Mouse (Mus musculus): ENCODE results near the gene Slc7a7. TPM values are rescaled to one million over a fixed set of nuclear protein-coding genes. Genes with fewer than 3 reads are reported as not detected.

Slc7a7 gene
- total and polyA plus RNA-seq, 2 experiments from 2014 or later, result 3.2 to 3.4 TPM

DNA sequence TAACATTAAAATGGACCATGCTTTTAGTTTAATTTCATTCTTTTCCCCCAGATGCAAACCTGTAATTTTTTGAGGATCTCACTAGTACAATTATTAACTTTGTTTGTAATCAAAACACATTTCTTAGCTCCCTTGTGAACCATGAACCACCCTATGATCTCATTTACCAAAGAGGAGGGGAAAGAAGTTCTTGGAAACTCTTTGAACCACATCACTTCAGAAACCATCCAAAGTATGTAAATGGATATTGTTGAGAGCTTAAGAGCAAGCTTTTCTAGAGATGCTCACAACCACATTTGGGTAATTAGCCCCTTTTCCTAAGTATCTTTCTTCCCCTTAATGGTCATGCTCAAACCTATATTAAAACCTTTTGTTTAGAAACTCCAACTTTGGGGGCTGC, 23.3 kb downstream of the Slc7a7 start:
- Histone ChIP-seq H3K36me3 (ENCODE audit: insufficient read depth) (no peaks in the 10 kb centered on the region), H3K4me3 (ENCODE audit: low read depth, low read length) (no peak overlapping the region), H3K9ac (no peak overlapping the region), H3K27ac (ENCODE audit: low read depth, low read length) (no peak overlapping the region), H3K27me3 (ENCODE audit: insufficient read depth, low read length) (no peaks in the 10 kb centered on the region), H3K4me2 (ENCODE audit: low read depth) (no peak overlapping the region), H3K4me1 (ENCODE audit: insufficient read depth) (no peaks in the 10 kb centered on the region), H3K9me3 (ENCODE audit: low read length) (no peaks in the 10 kb centered on the region)
- ATAC-seq (no peak), DNase-seq (no peak)
- TF ChIP-seq CTCF (IDR thresholded peaks at IDR 0.05; ENCODE audit: low read depth), result no peak

DNA sequence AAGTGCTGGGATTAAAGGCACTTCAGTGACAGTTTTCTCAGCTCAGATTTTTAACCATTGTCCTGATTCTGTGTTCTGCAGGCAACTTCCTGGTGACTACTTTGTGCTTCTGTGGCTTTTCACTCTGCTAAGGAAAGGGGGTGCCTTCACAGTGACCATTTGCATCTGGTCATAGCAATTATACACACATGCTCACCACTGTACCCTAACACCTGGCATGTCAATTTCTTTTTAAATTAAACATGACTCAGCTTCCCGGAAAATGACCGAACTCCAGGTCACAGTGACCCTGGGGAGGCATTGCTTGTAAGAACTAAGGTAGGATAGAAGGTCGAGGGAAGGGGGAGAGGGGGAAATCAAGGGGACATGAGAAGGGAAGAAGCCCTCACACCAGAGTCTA, 23.8 kb downstream of the Slc7a7 start:
- no peak for TF ChIP-seq CTCF (IDR thresholded peaks at IDR 0.05; ENCODE audit: low read depth)
- ATAC-seq, result no peak
- 80% methylated on average over 3 of the region's 3 CpGs for WGBS

DNA sequence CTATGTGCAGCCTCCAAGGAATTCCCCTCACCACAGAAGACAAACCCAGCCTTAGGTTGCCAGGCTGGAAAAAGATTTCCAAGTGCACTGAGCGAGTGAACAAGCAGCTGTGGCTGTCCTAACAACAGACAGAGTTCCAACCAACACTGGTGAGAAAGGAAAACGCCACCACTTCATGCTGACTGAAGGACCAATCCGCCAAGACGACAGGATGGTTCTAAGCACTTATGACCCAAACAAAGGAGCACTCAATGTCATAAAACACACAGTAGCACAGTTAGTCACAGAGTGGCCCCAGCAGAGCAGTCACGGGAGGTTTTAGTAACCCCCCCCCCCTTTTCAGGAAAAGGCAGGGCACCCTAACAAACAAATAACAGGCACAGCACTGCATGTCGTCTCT, 26.7 kb downstream of the Slc7a7 start:
- Histone ChIP-seq H3K4me1 (ENCODE audit: insufficient read depth) (no peaks in the 10 kb centered on the region), H3K4me2 (ENCODE audit: low read depth) (no peak overlapping the region), H3K4me3 (ENCODE audit: low read depth, low read length) (no peak overlapping the region), H3K27ac (ENCODE audit: low read depth, low read length) (no peak overlapping the region), H3K36me3 (ENCODE audit: insufficient read depth) (no peaks in the 10 kb centered on the region), H3K9me3 (ENCODE audit: low read length) (no peaks in the 10 kb centered on the region), H3K27me3 (ENCODE audit: insufficient read depth, low read length) (no peaks in the 10 kb centered on the region), H3K9ac (no peak overlapping the region)
- 65% methylated on average over 6 of the region's 6 CpGs for WGBS
- ATAC-seq, result no peak
- TF ChIP-seq CTCF (IDR thresholded peaks at IDR 0.05; ENCODE audit: low read depth), result no peak
- no peak for DNase-seq

More for the DNA sequence above, 23.8 kb downstream of the Slc7a7 start:
- Histone ChIP-seq H3K36me3 (ENCODE audit: insufficient read depth) (no peaks in the 10 kb centered on the region), H3K9me3 (ENCODE audit: low read length) (no peaks in the 10 kb centered on the region), H3K4me1 (ENCODE audit: insufficient read depth) (no peaks in the 10 kb centered on the region), H3K9ac (no peak overlapping the region), H3K27me3 (ENCODE audit: insufficient read depth, low read length) (no peaks in the 10 kb centered on the region), H3K4me3 (ENCODE audit: low read depth, low read length) (no peak overlapping the region), H3K27ac (ENCODE audit: low read depth, low read length) (no peak overlapping the region), H3K4me2 (ENCODE audit: low read depth) (no peak overlapping the region)
- DNase-seq, result no peak

DNA sequence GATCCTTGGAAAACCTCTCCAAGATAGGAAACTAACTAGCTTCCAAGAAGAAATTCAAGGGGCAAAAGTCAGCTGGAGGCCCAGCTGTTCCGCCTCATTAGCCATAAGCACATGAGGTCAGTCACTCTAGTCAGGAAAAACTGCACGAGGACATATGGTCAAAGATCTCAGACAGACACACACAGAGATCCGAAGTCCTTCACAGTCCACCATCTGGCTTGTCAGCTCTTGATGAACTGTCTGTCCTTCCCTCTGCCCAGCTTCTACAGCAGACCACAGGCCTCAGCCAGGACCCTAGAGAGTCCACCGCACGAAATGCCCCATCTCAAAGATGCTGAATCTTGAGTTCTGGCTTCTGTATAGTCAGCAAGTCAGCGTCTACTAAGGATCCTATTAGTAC, 30.0 kb downstream of the Slc7a7 start:
- 83% methylated on average over 6 of the region's 6 CpGs for WGBS
- Histone ChIP-seq H3K27ac (ENCODE audit: low read depth, low read length) (no peak overlapping the region), H3K4me2 (ENCODE audit: low read depth) (no peak overlapping the region), H3K9me3 (ENCODE audit: low read length) (no peaks in the 10 kb centered on the region), H3K4me3 (ENCODE audit: low read depth, low read length) (no peak overlapping the region), H3K9ac (no peak overlapping the region), H3K27me3 (ENCODE audit: insufficient read depth, low read length) (no peaks in the 10 kb centered on the region), H3K36me3 (ENCODE audit: insufficient read depth) (no peaks in the 10 kb centered on the region), H3K4me1 (ENCODE audit: insufficient read depth) (no peaks in the 10 kb centered on the region)
- no peak for ATAC-seq
- no peak for DNase-seq
- TF ChIP-seq CTCF (IDR thresholded peaks at IDR 0.05; ENCODE audit: low read depth), result no peak

- no peak for ATAC-seq
- Histone ChIP-seq H3K9me3 (ENCODE audit: low read length) (no peaks in the 10 kb centered on the region), H3K9ac (no peak overlapping the region), H3K4me3 (ENCODE audit: low read depth, low read length) (no peak overlapping the region), H3K4me2 (ENCODE audit: low read depth) (no peak overlapping the region), H3K4me1 (ENCODE audit: insufficient read depth) (no peaks in the 10 kb centered on the region), H3K36me3 (ENCODE audit: insufficient read depth) (no peaks in the 10 kb centered on the region), H3K27ac (ENCODE audit: low read depth, low read length) (no peak overlapping the region), H3K27me3 (ENCODE audit: insufficient read depth, low read length) (no peaks in the 10 kb centered on the region)
- DNase-seq, result no peak
- TF ChIP-seq CTCF (IDR thresholded peaks at IDR 0.05; ENCODE audit: low read depth), result no peak
- 78% methylated on average over 7 of the region's 7 CpGs for WGBS
Measured at GRCm38 (mm10) chr14:54385968-54386618, 31.5 kb downstream of the Slc7a7 start.

- Histone ChIP-seq H3K4me2 (ENCODE audit: low read depth) (no peak overlapping the region), H3K36me3 (ENCODE audit: insufficient read depth) (no peaks in the 10 kb centered on the region), H3K27me3 (ENCODE audit: insufficient read depth, low read length) (no peaks in the 10 kb centered on the region), H3K4me1 (ENCODE audit: insufficient read depth) (no peaks in the 10 kb centered on the region), H3K27ac (ENCODE audit: low read depth, low read length) (no peak overlapping the region), H3K9ac (no peak overlapping the region), H3K9me3 (ENCODE audit: low read length) (no peaks in the 10 kb centered on the region), H3K4me3 (ENCODE audit: low read depth, low read length) (no peak overlapping the region)
- TF ChIP-seq CTCF (IDR thresholded peaks at IDR 0.05; ENCODE audit: low read depth), result no peak
- ATAC-seq (no peak), DNase-seq (no peak)
- 95% methylated on average over 8 of the region's 8 CpGs for WGBS
Measured at GRCm38 (mm10) chr14:54384396-54384795, 33.2 kb downstream of the Slc7a7 start.

- TF ChIP-seq CTCF (IDR thresholded peaks at IDR 0.05; ENCODE audit: low read depth), result no peak
- DNase-seq (no peak), ATAC-seq (no peak)
- WGBS, result 55% methylated on average over 4 of the region's 4 CpGs
- no peaks in the 10 kb centered on the region for H3K4me1 ChIP-seq (ENCODE audit: insufficient read depth)
- H3K27me3 ChIP-seq (ENCODE audit: insufficient read depth, low read length), result no peaks in the 10 kb centered on the region
- no peaks in the 10 kb centered on the region for H3K9me3 ChIP-seq (ENCODE audit: low read length)
- no peak overlapping the region for H3K9ac ChIP-seq
- H3K27ac ChIP-seq (ENCODE audit: low read depth, low read length), result no peak overlapping the region
- no peaks in the 10 kb centered on the region for H3K36me3 ChIP-seq (ENCODE audit: insufficient read depth)
- no peak overlapping the region for H3K4me3 ChIP-seq (ENCODE audit: low read depth, low read length)
- H3K4me2 ChIP-seq (ENCODE audit: low read depth), result no peak overlapping the region
Measured at GRCm38 (mm10) chr14:54383355-54383771, 34.2 kb downstream of the Slc7a7 start.
